Mouse (Mus musculus) kidney, embryonic 14.5 days (tissue): ENCODE results near the gene Slc25a10. TPM values are rescaled to one million over a fixed set of nuclear protein-coding genes. Genes with fewer than 3 reads are reported as not detected.

Experiments
- ATAC-seq: fragments of 200-750 bp; cut with Nextera tagmentation; 2 replicates; pipeline ENCODE4 v1.8.0; 2017; ENCODE audit warnings: moderate number of reproducible peaks, mild to moderate bottlenecking, moderate TSS enrichment, moderate library complexity; ENCODE audit not compliant: low FRiP score, low TSS enrichment
- H3K27ac ChIP-seq: fragments of 300-500 bp; sonication (generic); 2 replicates; pipeline ENCODE4 v1.5.1; 2014; ENCODE audit warnings: low read depth, mild to moderate bottlenecking, low read length, moderate library complexity, mixed read lengths
- H3K27me3 ChIP-seq: fragments of 300-500 bp; sonication (generic); 2 replicates; pipeline ENCODE4 v1.6.1; 2014; ENCODE audit warnings: mild to moderate bottlenecking, low read length; ENCODE audit not compliant: control insufficient read depth, insufficient read depth
- H3K36me3 ChIP-seq: fragments of 300-500 bp; sonication (generic); 2 replicates; pipeline ENCODE4 v1.6.1; 2014; ENCODE audit warnings: low read length, mixed read lengths; ENCODE audit not compliant: control insufficient read depth, insufficient read depth
- H3K4me1 ChIP-seq: fragments of 300-500 bp; sonication (generic); 2 replicates; pipeline ENCODE4 v1.6.1; 2014; ENCODE audit warnings: low read length, mixed read lengths; ENCODE audit not compliant: control insufficient read depth, insufficient read depth
- H3K4me2 ChIP-seq: fragments of 300-500 bp; sonication (generic); replicated peaks from 2 replicates; pipeline ENCODE4 v1.6.1; 2014; ENCODE audit warnings: low read depth, mild to moderate bottlenecking, low read length
- H3K4me3 ChIP-seq: fragments of 300-500 bp; sonication (generic); 2 replicates; pipeline ENCODE4 v1.5.1; 2014; ENCODE audit warnings: mild to moderate bottlenecking, low read length
- H3K9ac ChIP-seq: fragments of 300-500 bp; sonication (generic); 2 replicates; pipeline ENCODE4 v1.6.1; 2014; ENCODE audit warnings: low read depth, mild to moderate bottlenecking, low read length, moderate library complexity
- H3K9me3 ChIP-seq: fragments of 300-500 bp; sonication (generic); 2 replicates; pipeline ENCODE4 v1.6.1; 2016; ENCODE audit warnings: low read length; ENCODE audit not compliant: control insufficient read depth
- WGBS: fragments of 180-500 bp; shearing (Covaris S2); extraction: QIAGEN DNeasy Blood & Tissue Kit; methylation state at CpG from one replicate; pipeline ENCODE4 v1.1.7; 2014; 5-methylcytosine and 5-hydroxymethylcytosine counted together
- polyA plus RNA-seq: library from polyadenylated mRNA; unstranded; fragments of >200 nt; fragmentation: Nextera tagmentation; extraction: Ambion mirVana; gene quantifications from 2 replicates; pipeline ENCODE4 v1.2.1, GENCODE M21; 2014

The Slc25a10 gene
- polyA plus RNA-seq, 1 experiment from 2014 or later: 79.1 TPM

DNA sequence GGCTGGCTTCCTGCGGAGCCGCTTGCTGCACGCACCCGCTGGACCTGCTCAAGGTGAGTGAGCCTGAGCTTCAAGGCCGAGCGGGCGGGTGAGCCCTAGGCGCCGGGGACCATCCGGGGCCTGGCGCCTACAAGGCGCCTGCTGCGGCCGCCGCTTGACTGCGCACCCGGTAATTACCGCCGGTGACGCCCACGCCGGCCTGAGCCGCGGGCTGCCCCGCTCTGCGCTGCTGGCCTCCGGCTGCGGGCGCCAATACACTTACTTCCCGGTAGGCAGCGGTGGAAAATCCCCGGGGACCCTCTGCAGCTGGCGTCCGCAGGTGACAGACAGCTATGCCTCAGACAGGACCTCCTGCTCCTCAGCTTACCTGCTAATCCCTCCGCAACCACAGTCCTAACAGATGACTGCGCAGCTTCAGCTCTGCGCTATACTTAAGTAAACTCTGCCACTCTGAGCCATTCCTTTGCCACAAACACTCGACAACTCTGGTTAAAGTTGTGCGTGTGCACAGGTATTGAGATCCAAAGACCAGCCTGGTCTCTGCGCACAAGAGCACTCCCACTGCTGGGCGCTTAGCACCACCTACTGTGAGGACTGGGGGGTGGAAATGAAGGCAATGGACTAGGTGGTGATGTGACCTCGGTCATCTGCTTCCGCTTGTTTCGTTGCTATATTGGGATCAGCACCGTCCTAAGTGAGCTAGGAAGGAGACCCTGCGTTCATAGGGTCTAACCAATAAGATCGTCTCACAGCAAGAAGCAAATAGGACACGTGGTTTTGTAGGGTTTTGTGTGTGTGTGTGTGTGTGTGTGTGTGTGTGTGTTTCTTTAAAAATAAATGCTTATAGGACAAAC lies 611 bp downstream of the Slc25a10 start:
- Histone ChIP-seq H3K4me2 (peak overlapping the region; percentile 91), H3K36me3 (peaks cover 48% of the 10 kb centered on the region), H3K27me3 (no peaks in the 10 kb centered on the region), H3K9me3 (no peaks in the 10 kb centered on the region), H3K4me1 (peaks cover 26% of the 10 kb centered on the region), H3K27ac (peak overlapping the region; percentile 78), H3K9ac (peak overlapping the region; percentile 76), H3K4me3 (peak overlapping the region; percentile 80)
- WGBS: under 1% methylated on average over 48 of the region's 48 CpGs
- peak; percentile 60 for ATAC-seq

DNA sequence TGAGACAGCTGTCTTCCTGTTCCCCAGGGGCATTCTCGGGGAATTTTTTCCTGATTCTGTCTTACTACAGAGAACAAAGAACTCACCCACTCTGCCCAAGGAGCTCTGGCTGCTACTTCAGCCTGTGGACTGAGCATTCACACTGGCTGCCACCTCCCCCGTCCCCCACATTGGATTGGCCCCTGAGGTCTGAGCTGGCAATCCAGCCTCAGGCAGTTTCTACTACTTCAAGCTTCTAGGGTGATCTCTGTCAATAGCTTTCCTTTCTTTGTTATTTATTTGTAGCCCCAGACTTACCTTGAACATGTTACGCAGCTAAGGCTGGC lies 1.2 kb downstream of the Slc25a10 start:
- Histone ChIP-seq H3K4me3 (peak overlapping the region; percentile 80), H3K27me3 (no peaks in the 10 kb centered on the region), H3K4me1 (peaks cover 26% of the 10 kb centered on the region), H3K9me3 (no peaks in the 10 kb centered on the region), H3K4me2 (peak overlapping the region; percentile 91), H3K36me3 (peaks cover 47% of the 10 kb centered on the region), H3K9ac (peak overlapping the region; percentile 76), H3K27ac (peak overlapping the region; percentile 78)
- ATAC-seq: no peak
- 25% methylated on average over 3 of the region's 3 CpGs for WGBS

DNA sequence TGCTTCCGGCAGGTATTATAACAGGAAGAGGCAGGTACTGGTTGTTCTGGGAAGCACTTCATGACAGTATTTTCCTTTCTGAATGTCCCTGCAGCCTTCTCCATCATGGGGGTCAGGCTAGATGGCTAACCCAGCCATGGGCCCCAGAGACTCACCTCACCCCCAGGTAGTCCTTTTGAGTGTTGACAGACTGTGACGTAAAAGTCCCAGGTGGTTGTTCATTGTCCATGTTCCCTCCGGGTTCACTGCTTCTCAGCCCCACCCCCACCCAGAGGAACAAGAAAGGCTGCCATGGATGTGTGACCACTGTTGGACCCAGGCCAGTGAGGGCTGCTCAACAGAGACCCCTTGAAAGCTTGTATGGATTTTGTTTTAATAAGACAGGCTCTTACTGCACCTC lies 1.7 kb downstream of the Slc25a10 start:
- H3K4me3 ChIP-seq: peak overlapping the region; percentile 80
- H3K27ac ChIP-seq: peak overlapping the region; percentile 78
- 43% methylated on average over 3 of the region's 3 CpGs for WGBS
- peaks cover 47% of the 10 kb centered on the region for H3K36me3 ChIP-seq
- no peaks in the 10 kb centered on the region for H3K9me3 ChIP-seq
- H3K27me3 ChIP-seq: no peaks in the 10 kb centered on the region
- peaks cover 26% of the 10 kb centered on the region for H3K4me1 ChIP-seq
- peak overlapping the region; percentile 76; the same call in 1 of the 2 replicates for H3K9ac ChIP-seq
- peak overlapping the region; percentile 91 for H3K4me2 ChIP-seq
- no peak for ATAC-seq

DNA sequence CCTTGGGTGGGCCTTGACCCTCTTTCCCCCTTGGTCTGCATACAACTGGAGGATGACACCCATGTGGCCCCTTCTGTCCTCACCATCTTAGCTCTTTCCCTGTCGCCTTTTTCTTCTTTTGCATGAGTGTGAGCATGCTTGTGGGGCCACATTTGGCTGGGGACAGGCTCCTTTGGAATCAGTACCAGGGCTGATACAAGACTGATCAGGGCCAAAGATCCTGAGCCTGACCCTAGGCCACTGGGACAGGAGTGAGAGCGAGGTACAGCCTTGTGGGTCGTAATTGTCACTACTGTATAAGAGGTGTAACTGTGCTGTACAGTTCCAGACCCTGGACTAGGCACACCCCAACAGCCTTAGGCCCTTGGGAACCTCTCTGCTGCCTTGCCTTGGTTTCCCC lies 2.3 kb downstream of the Slc25a10 start:
- Histone ChIP-seq H3K4me3 (no peak overlapping the region), H3K27ac (no peak overlapping the region), H3K4me2 (no peak overlapping the region), H3K9me3 (no peaks in the 10 kb centered on the region), H3K27me3 (no peaks in the 10 kb centered on the region), H3K9ac (0 out of 2 replicates have a peak overlapping the region, but pooled peaks have one; percentile 76), H3K36me3 (peaks cover 45% of the 10 kb centered on the region), H3K4me1 (peaks cover 26% of the 10 kb centered on the region)
- 86% methylated on average over 3 of the region's 3 CpGs for WGBS
- ATAC-seq: no peak

DNA sequence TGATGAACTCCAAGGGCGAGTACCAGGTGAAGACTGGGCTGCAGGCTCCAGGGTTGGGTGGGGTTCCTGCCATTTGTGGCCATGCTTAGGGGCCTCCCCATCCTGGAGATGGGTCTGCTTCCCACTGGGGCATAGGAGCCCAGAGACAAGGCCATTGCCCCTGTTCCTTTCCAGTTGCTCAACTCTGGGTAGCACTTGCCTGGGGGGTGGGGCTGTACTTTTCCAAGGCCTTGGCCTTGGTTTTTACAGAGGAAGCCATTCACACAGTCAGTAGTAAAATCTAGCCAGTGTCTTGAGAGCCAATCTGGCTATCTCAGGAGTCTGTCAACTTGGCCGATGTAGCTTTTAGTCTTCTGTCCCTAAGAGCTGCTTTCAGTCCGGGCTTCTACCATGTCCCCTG lies 5.8 kb downstream of the Slc25a10 start:
- H3K27me3 ChIP-seq: no peaks in the 10 kb centered on the region
- no peak overlapping the region for H3K4me3 ChIP-seq
- no peak overlapping the region for H3K9ac ChIP-seq
- peaks cover 9% of the 10 kb centered on the region for H3K4me1 ChIP-seq
- WGBS: 89% methylated on average over 3 of the region's 3 CpGs
- peaks cover 49% of the 10 kb centered on the region for H3K36me3 ChIP-seq
- ATAC-seq: no peak
- H3K9me3 ChIP-seq: no peaks in the 10 kb centered on the region
- H3K27ac ChIP-seq: no peak overlapping the region
- no peak overlapping the region for H3K4me2 ChIP-seq

DNA sequence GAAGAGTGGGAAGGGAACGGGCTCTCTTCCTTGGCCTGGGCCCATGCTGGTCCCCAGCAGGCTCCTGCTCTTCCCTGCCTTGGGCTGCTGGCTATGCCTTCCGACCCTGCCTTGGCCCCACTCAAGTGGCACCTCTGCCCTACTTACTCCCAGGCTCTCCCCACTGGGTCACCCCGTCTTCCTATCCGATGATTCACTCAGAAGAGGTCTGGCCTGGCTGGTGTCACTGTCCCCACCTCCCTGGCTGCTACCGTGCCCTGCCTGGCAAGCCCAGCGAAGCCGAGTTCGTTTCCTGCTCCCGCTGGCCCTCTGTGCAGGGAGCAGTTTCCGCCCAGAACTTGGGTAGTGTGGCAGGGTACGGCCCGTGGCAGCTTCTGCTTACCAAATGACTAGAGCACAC lies 6.6 kb downstream of the Slc25a10 start:
- H3K9me3 ChIP-seq: no peaks in the 10 kb centered on the region
- H3K4me1 ChIP-seq: peaks cover 4% of the 10 kb centered on the region
- H3K9ac ChIP-seq: no peak overlapping the region
- no peak overlapping the region for H3K4me2 ChIP-seq
- ATAC-seq: no peak
- H3K4me3 ChIP-seq: no peak overlapping the region
- no peak overlapping the region for H3K27ac ChIP-seq
- peaks cover 49% of the 10 kb centered on the region for H3K36me3 ChIP-seq
- WGBS: 90% methylated on average over 12 of the region's 12 CpGs
- H3K27me3 ChIP-seq: no peaks in the 10 kb centered on the region

DNA sequence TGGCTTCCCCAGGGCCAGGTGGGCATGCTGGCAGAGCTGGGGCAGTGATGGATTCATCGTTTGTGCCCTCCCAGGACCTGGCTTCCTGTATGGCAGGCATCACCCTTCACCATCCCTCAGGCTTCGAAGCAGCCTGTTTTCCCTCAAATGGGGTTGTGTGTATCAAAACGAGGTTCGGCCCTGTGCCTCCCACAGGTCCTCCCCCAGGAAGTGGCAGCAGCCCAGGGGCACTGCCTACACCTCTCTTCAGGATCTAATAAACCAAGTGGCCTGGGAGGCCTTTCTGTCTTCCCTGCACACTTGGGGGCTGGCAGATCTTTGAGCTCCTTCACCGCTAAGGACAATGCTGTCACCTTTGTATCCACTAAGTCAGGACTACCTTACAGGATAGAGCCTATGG lies 7.3 kb downstream of the Slc25a10 start:
- Histone ChIP-seq H3K27me3 (no peaks in the 10 kb centered on the region), H3K36me3 (peaks cover 49% of the 10 kb centered on the region), H3K4me1 (no peaks in the 10 kb centered on the region), H3K27ac (no peak overlapping the region), H3K9me3 (no peaks in the 10 kb centered on the region), H3K4me2 (no peak overlapping the region), H3K9ac (no peak overlapping the region), H3K4me3 (no peak overlapping the region)
- WGBS: 79% methylated on average over 5 of the region's 5 CpGs
- no peak for ATAC-seq

DNA sequence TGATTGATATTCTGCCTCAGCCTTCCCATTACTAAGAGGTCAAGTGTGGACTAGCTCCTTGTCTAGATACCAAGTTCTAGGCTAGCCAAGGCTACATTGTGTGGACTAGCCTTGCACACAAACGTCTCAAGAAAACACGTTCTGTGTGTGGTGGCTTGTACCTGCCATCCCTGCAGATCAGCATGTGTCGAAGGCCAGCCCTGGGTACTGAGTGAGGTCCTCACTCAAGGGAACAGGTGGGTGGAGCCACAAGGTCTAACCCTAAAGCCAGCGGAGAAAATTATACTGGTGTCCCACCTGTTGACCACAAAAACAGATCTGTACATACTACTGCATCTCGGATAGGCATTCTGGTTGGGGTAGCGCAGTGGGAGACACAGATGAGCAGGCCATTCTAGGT lies 8.3 kb downstream of the Slc25a10 start:
- Histone ChIP-seq H3K4me1 (no peaks in the 10 kb centered on the region), H3K9me3 (no peaks in the 10 kb centered on the region), H3K36me3 (peaks cover 40% of the 10 kb centered on the region), H3K9ac (no peak overlapping the region), H3K27me3 (no peaks in the 10 kb centered on the region), H3K4me2 (no peak overlapping the region), H3K27ac (no peak overlapping the region), H3K4me3 (no peak overlapping the region)
- 80% methylated on average over 6 of the region's 6 CpGs for WGBS
- no peak for ATAC-seq

DNA sequence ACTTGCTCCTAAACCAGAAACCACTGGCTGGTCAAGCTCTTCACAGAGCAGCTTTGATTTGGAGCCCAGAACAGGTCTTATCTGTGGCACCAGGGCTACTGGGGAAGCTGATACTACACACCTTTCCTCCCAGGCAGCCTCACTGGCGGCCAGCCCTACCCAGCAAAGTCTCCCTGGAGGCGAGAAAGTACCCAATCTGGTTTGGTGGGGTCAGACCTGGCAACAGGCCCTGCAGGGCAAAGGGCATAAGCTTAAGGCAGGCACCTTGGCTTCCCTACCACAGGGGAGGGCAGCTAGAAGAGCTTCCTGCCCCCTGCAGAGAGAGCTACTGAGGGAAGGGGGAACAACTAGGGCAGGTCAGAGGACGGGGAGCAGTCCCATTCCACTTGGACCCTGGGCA lies 8.7 kb downstream of the Slc25a10 start:
- Histone ChIP-seq H3K4me2 (no peak overlapping the region), H3K4me3 (no peak overlapping the region; the same call in 1 of the 2 replicates), H3K4me1 (no peaks in the 10 kb centered on the region), H3K27me3 (no peaks in the 10 kb centered on the region), H3K36me3 (peaks cover 37% of the 10 kb centered on the region), H3K9me3 (no peaks in the 10 kb centered on the region), H3K27ac (no peak overlapping the region), H3K9ac (0 out of 2 replicates have a peak overlapping the region, but pooled peaks have one; percentile 12)
- no peak for ATAC-seq
- WGBS: 20% methylated on average over 3 of the region's 3 CpGs
